13 mouse cellular contexts compared by ENCODE assay signal in the genomic region with DNA sequence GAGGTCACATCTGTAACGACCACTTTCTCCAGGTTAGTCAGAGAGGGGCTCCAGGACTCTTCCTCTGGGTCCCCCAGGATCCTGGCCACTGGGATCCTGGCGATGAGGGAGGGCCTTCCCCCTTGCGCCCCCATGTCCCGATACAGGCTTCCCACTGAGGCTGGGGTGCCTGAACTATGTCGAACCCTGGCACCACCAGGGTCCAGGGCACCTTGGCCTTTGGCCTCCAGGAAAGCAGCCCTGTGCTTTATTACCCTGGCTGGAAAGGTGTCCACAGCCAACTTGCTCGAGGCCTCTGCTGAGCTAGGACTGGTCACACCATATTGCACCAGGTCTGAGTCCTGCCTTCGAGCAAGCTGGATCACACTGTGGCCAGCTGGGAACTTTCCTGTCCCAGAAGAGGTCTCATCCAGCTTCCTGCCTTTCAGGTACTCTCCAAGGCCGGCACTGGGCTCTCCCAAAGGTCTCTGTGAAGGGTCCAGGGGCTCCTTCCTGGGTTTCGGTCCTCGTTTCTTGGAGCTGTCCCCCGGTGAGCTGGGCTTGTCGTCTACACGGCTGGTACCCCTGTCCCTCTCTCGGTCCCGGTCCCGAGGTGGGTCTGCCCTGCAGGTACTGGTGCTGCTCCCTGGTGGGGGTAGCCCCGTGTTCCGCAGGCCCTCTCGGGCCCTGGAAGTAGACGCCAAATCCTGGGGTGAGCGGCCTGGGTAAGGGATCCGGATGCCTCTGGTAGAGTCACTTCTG. TPM values are rescaled to one million over a fixed set of nuclear protein-coding genes. Genes with fewer than 3 reads are reported as not detected.
DNase-seq lines count a peak whose midpoint lies in the region; ATAC-seq and TF ChIP-seq lines count a peak whose summit lies in the region.
"Had no signal": no experiment of that assay in that cellular context is flagged by ENCODE, and none has a peak within 500 bp of the region (broad histone marks: within the 10 kb centered on the region; RNA-seq: fewer than 3 reads in every experiment).

No protein-coding gene starts in this region.

- H3K4me1 ChIP-seq in forebrain, embryonic 10.5 days = peaks cover 99% of the 10 kb centered on the region
- peaks cover 64% of the 10 kb centered on the region for H3K4me1 ChIP-seq in forebrain, embryonic 16.5 days (replicated peaks; ENCODE audit: control insufficient read depth, insufficient read depth, low read length)
- H3K4me1 ChIP-seq in midbrain, embryonic 10.5 days = peaks cover 90% of the 10 kb centered on the region
- peaks cover 21% of the 10 kb centered on the region; the same call in 1 of the 2 replicates for H3K4me1 ChIP-seq in midbrain, postnatal 0 days (ENCODE audit: insufficient read depth, low read length)
- H3K4me1 ChIP-seq in hindbrain, embryonic 15.5 days (replicated peaks) = peaks cover 76% of the 10 kb centered on the region
- H3K4me1 ChIP-seq in neural tube, embryonic 12.5 days = peaks cover 79% of the 10 kb centered on the region

- no peak overlapping the region for H3K27ac ChIP-seq in forebrain, embryonic 10.5 days
- no peak overlapping the region for H3K27ac ChIP-seq in forebrain, embryonic 16.5 days (ENCODE audit: low read length)
- no peak overlapping the region for H3K27ac ChIP-seq in midbrain, embryonic 10.5 days (replicated peaks)
- no peak overlapping the region for H3K27ac ChIP-seq in midbrain, postnatal 0 days (ENCODE audit: low read depth, low read length)
- no peak overlapping the region for H3K27ac ChIP-seq in hindbrain, embryonic 15.5 days (replicated peaks)
- no peak overlapping the region for H3K27ac ChIP-seq in neural tube, embryonic 12.5 days

- no peak for ATAC-seq in forebrain, embryonic 16.5 days
- ATAC-seq in midbrain, postnatal 0 days (ENCODE audit: low FRiP score) = no peak
- no peak for ATAC-seq in hindbrain, embryonic 15.5 days (ENCODE audit: low FRiP score, low read depth)
- no peak for ATAC-seq in neural tube, embryonic 12.5 days (ENCODE audit: low FRiP score, low read depth)

- no peak for TF ChIP-seq CTCF in midbrain, postnatal 0 days (IDR thresholded peaks at IDR 0.05)

- no peak overlapping the region; the same call in 1 of the 2 replicates for H3K4me2 ChIP-seq in forebrain, embryonic 16.5 days (ENCODE audit: low read length)
- H3K4me2 ChIP-seq in midbrain, postnatal 0 days (ENCODE audit: low read depth, low read length, poor library complexity, severe bottlenecking) = no peak overlapping the region
- H3K4me2 ChIP-seq in hindbrain, embryonic 15.5 days = 0 out of 2 replicates have a peak overlapping the region, but pooled peaks have one; percentile 98
- H3K4me2 ChIP-seq in neural tube, embryonic 12.5 days (replicated peaks) = peak overlapping the region; percentile 93

- no peaks in the 10 kb centered on the region for H3K9me3 ChIP-seq in forebrain, embryonic 10.5 days
- H3K9me3 ChIP-seq in forebrain, embryonic 16.5 days (ENCODE audit: control insufficient read depth, low read length) = no peaks in the 10 kb centered on the region
- no peaks in the 10 kb centered on the region for H3K9me3 ChIP-seq in midbrain, embryonic 10.5 days (replicated peaks)
- H3K9me3 ChIP-seq in midbrain, postnatal 0 days (ENCODE audit: low read length) = no peaks in the 10 kb centered on the region
- H3K9me3 ChIP-seq in hindbrain, embryonic 15.5 days = no peaks in the 10 kb centered on the region
- H3K9me3 ChIP-seq in neural tube, embryonic 12.5 days = no peaks in the 10 kb centered on the region

- H3K36me3 ChIP-seq in forebrain, embryonic 10.5 days (replicated peaks) = peaks cover 10% of the 10 kb centered on the region
- H3K36me3 ChIP-seq in forebrain, embryonic 16.5 days (ENCODE audit: control insufficient read depth, insufficient read depth) = no peaks in the 10 kb centered on the region
- H3K36me3 ChIP-seq in midbrain, embryonic 10.5 days = peaks cover 10% of the 10 kb centered on the region
- H3K36me3 ChIP-seq in midbrain, postnatal 0 days (ENCODE audit: insufficient read depth, low read length) = peaks cover 8% of the 10 kb centered on the region
- 0 out of 2 replicates have a peak, but pooled peaks cover 3% of the 10 kb centered on the region for H3K36me3 ChIP-seq in hindbrain, embryonic 15.5 days
- peaks cover 11% of the 10 kb centered on the region; the same call in 1 of the 2 replicates for H3K36me3 ChIP-seq in neural tube, embryonic 12.5 days

- WGBS in forebrain, embryonic 10.5 days = 17% methylated on average over 22 of the region's 22 CpGs
- 35% methylated on average over 22 of the region's 22 CpGs for WGBS in forebrain, embryonic 16.5 days
- WGBS in midbrain, embryonic 10.5 days = 20% methylated on average over 22 of the region's 22 CpGs
- 44% methylated on average over 22 of the region's 22 CpGs for WGBS in midbrain, postnatal 0 days
- 39% methylated on average over 22 of the region's 22 CpGs for WGBS in hindbrain, embryonic 15.5 days
- WGBS in neural tube, embryonic 12.5 days = 19% methylated on average over 22 of the region's 22 CpGs

- no peak overlapping the region for H3K9ac ChIP-seq in forebrain, embryonic 16.5 days (replicated peaks; ENCODE audit: low read depth, low read length)
- no peak overlapping the region for H3K9ac ChIP-seq in midbrain, postnatal 0 days (replicated peaks; ENCODE audit: low read length, poor library complexity, severe bottlenecking)
- H3K9ac ChIP-seq in hindbrain, embryonic 15.5 days = no peak overlapping the region
- 0 out of 2 replicates have a peak overlapping the region, but pooled peaks have one; percentile 1 for H3K9ac ChIP-seq in neural tube, embryonic 12.5 days

- peak overlapping the region; percentile 70 for H3K4me3 ChIP-seq in forebrain, embryonic 10.5 days
- H3K4me3 ChIP-seq in forebrain, embryonic 16.5 days (replicated peaks; ENCODE audit: low read length) = no peak overlapping the region
- peak overlapping the region; percentile 86 for H3K4me3 ChIP-seq in midbrain, embryonic 10.5 days
- no peak overlapping the region for H3K4me3 ChIP-seq in midbrain, postnatal 0 days (ENCODE audit: low read depth, low read length)
- no peak overlapping the region for H3K4me3 ChIP-seq in hindbrain, embryonic 15.5 days
- no peak overlapping the region for H3K4me3 ChIP-seq in neural tube, embryonic 12.5 days

- peak; percentile 23 for DNase-seq in forebrain, embryonic 10.5 days (ENCODE audit: extremely low spot score, low spot score)
- DNase-seq in midbrain, embryonic 10.5 days (ENCODE audit: low spot score) = no peak
- DNase-seq in midbrain, postnatal 0 days (ENCODE audit: low spot score) = no peak
- DNase-seq in adrenal gland, postnatal 4 days (ENCODE audit: low spot score in 2 of 2) = no peak
- no peak for DNase-seq in testis, postnatal 10 days (ENCODE audit: low spot score)
- DNase-seq: gastrocnemius, postnatal 14 days; left cerebral cortex, postnatal 4 days had no signal

- peaks cover 92% of the 10 kb centered on the region for H3K27me3 ChIP-seq in forebrain, embryonic 10.5 days (ENCODE audit: poor library complexity, severe bottlenecking)
- H3K27me3 ChIP-seq in forebrain, embryonic 16.5 days (replicated peaks; ENCODE audit: control insufficient read depth, insufficient read depth, low read length) = peaks cover 42% of the 10 kb centered on the region
- H3K27me3 ChIP-seq in midbrain, embryonic 10.5 days (ENCODE audit: low read depth, poor library complexity, severe bottlenecking) = peaks cover 92% of the 10 kb centered on the region
- peaks cover 35% of the 10 kb centered on the region for H3K27me3 ChIP-seq in midbrain, postnatal 0 days (ENCODE audit: insufficient read depth, low read length)
- H3K27me3 ChIP-seq in hindbrain, embryonic 15.5 days = peaks cover 58% of the 10 kb centered on the region
- peaks cover 75% of the 10 kb centered on the region for H3K27me3 ChIP-seq in neural tube, embryonic 12.5 days (replicated peaks)

RNA-seq across cellular contexts. Expression of a gene that starts 1.9 kb away (rescaled TPM):
- polyA plus RNA-seq in forebrain, embryonic 10.5 days (2016; fragmentation: Nextera tagmentation; extraction: Ambion mirVana) = 9.5 and 11.3 TPM in 2 replicates
- polyA plus RNA-seq in forebrain, embryonic 16.5 days (2015; fragmentation: Nextera tagmentation; extraction: Ambion mirVana) = 12.3 and 13.4 TPM in 2 replicates
- 13.5 and 15.0 TPM in 2 replicates for polyA plus RNA-seq in midbrain, embryonic 10.5 days (2016; fragmentation: Nextera tagmentation; extraction: Ambion mirVana)
- total RNA-seq in midbrain, postnatal 0 days (2014; rRNA removed) = 14.9 and 15.5 TPM in 2 replicates
- polyA plus RNA-seq in midbrain, postnatal 0 days (2015; fragmentation: Nextera tagmentation; extraction: Ambion mirVana) = 6.8 and 7.6 TPM in 2 replicates
- 8.6 and 10.0 TPM in 2 replicates for polyA plus RNA-seq in hindbrain, embryonic 15.5 days (2015; fragmentation: Nextera tagmentation; extraction: Ambion mirVana)
- 8.6 and 9.9 TPM in 2 replicates for polyA plus RNA-seq in neural tube, embryonic 12.5 days (2016; fragmentation: Nextera tagmentation; extraction: Ambion mirVana)
- total RNA-seq in adrenal gland, postnatal 4 days (2021) = 10 to 100 TPM; 10.8 to 15.5 TPM

RNA-seq across cellular contexts. Expression of a gene that starts 16.2 kb away (rescaled TPM):
- polyA plus RNA-seq in forebrain, embryonic 10.5 days (2016; fragmentation: Nextera tagmentation; extraction: Ambion mirVana) = 115 and 127 TPM in 2 replicates
- polyA plus RNA-seq in forebrain, embryonic 16.5 days (2015; fragmentation: Nextera tagmentation; extraction: Ambion mirVana) = 24.9 and 26.7 TPM in 2 replicates
- polyA plus RNA-seq in midbrain, embryonic 10.5 days (2016; fragmentation: Nextera tagmentation; extraction: Ambion mirVana) = 108 and 110 TPM in 2 replicates
- total RNA-seq in midbrain, postnatal 0 days (2014; rRNA removed) = 9.6 and 10.6 TPM in 2 replicates
- polyA plus RNA-seq in midbrain, postnatal 0 days (2015; fragmentation: Nextera tagmentation; extraction: Ambion mirVana) = 5.6 and 6.7 TPM in 2 replicates
- 15.3 and 17.1 TPM in 2 replicates for polyA plus RNA-seq in hindbrain, embryonic 15.5 days (2015; fragmentation: Nextera tagmentation; extraction: Ambion mirVana)
- 46.6 and 47.6 TPM in 2 replicates for polyA plus RNA-seq in neural tube, embryonic 12.5 days (2016; fragmentation: Nextera tagmentation; extraction: Ambion mirVana)
- 10 to 100 TPM in 1 of 2 experiments, 1 to 10 TPM in 1; 9.5 to 10.1 TPM for total RNA-seq in adrenal gland, postnatal 4 days (2021)

RNA-seq across cellular contexts. Expression of a gene that starts 47.1 kb away (rescaled TPM):
- polyA plus RNA-seq in forebrain, embryonic 10.5 days (2016; fragmentation: Nextera tagmentation; extraction: Ambion mirVana) = 3.3 and 4.6 TPM in 2 replicates
- 18.1 and 18.5 TPM in 2 replicates for polyA plus RNA-seq in forebrain, embryonic 16.5 days (2015; fragmentation: Nextera tagmentation; extraction: Ambion mirVana)
- polyA plus RNA-seq in midbrain, embryonic 10.5 days (2016; fragmentation: Nextera tagmentation; extraction: Ambion mirVana) = 5.1 and 7.1 TPM in 2 replicates
- total RNA-seq in midbrain, postnatal 0 days (2014; rRNA removed) = 48.6 and 53.4 TPM in 2 replicates
- polyA plus RNA-seq in midbrain, postnatal 0 days (2015; fragmentation: Nextera tagmentation; extraction: Ambion mirVana) = 30.5 TPM in 2 replicates
- polyA plus RNA-seq in hindbrain, embryonic 15.5 days (2015; fragmentation: Nextera tagmentation; extraction: Ambion mirVana) = 21.9 and 23.2 TPM in 2 replicates
- polyA plus RNA-seq in neural tube, embryonic 12.5 days (2016; fragmentation: Nextera tagmentation; extraction: Ambion mirVana) = 12.5 and 12.7 TPM in 2 replicates
- total RNA-seq in adrenal gland, postnatal 4 days (2021) = 10 to 100 TPM; 69.7 to 76.8 TPM

RNA-seq across cellular contexts. Expression of a gene that starts 50.9 kb away (rescaled TPM):
- polyA plus RNA-seq in forebrain, embryonic 10.5 days (2016; fragmentation: Nextera tagmentation; extraction: Ambion mirVana) = not detected in 2 replicates
- not detected in 2 replicates for polyA plus RNA-seq in forebrain, embryonic 16.5 days (2015; fragmentation: Nextera tagmentation; extraction: Ambion mirVana)
- polyA plus RNA-seq in midbrain, embryonic 10.5 days (2016; fragmentation: Nextera tagmentation; extraction: Ambion mirVana) = not detected in 2 replicates
- total RNA-seq in midbrain, postnatal 0 days (2014; rRNA removed) = not detected in 2 replicates
- polyA plus RNA-seq in midbrain, postnatal 0 days (2015; fragmentation: Nextera tagmentation; extraction: Ambion mirVana) = not detected in 2 replicates
- not detected in 2 replicates for polyA plus RNA-seq in hindbrain, embryonic 15.5 days (2015; fragmentation: Nextera tagmentation; extraction: Ambion mirVana)
- not detected in 2 replicates for polyA plus RNA-seq in neural tube, embryonic 12.5 days (2016; fragmentation: Nextera tagmentation; extraction: Ambion mirVana)
- not detected for total RNA-seq in adrenal gland, postnatal 4 days (2021)
- total RNA-seq: gastrocnemius, postnatal 14 days; layer of hippocampus, adult 18-20 months; left cerebral cortex, postnatal 4 days; megakaryocyte, adult 5-6 weeks had no signal
- polyA plus RNA-seq: stomach, embryonic 14.5 days had no signal

Comparison
In these comparisons a context has a peak if more than half of its experiments do, and no peak if none do; other contexts are left out.
1. H3K4me3 ChIP-seq: peak in forebrain, embryonic 10.5 days (single experiment) and midbrain, embryonic 10.5 days (single experiment); none in forebrain, embryonic 16.5 days (single experiment), midbrain, postnatal 0 days (single experiment), hindbrain, embryonic 15.5 days (single experiment) and neural tube, embryonic 12.5 days (single experiment).
2. H3K4me2 ChIP-seq: peak in hindbrain, embryonic 15.5 days (single experiment) and neural tube, embryonic 12.5 days (single experiment); none in forebrain, embryonic 16.5 days (single experiment) and midbrain, postnatal 0 days (single experiment).